Mouse (Mus musculus): ENCODE data around the gene Ccdc22. TPM values are rescaled to one million over a fixed set of nuclear protein-coding genes. Genes with fewer than 3 reads are reported as not detected.
A peak's percentile ranks its signal among the peaks of the same experiment; 100 is the strongest.

The Ccdc22 gene
- polyA plus RNA-seq, 3 experiments from 2014 or later, result 6.3 to 12.1 (median 8.4) TPM

GRCm38 (mm10) chrX:7573176-7574086 lies 31.9 kb downstream of the Ccdc22 start, which contains the start of gene Foxp3:
Gene Foxp3, plus strand, starts transcription at chrX:7573644.
- no peak for ATAC-seq

GRCm38 (mm10) chrX:7572466-7572865 lies 32.9 kb downstream of the Ccdc22 start:
- peak; percentile 33 for ATAC-seq

- ATAC-seq, result no peak
Measured at GRCm38 (mm10) chrX:7571565-7572136, 33.7 kb downstream of the Ccdc22 start.

GRCm38 (mm10) chrX:7570481-7571175 lies 34.7 kb downstream of the Ccdc22 start:
- peak; percentile 5 for ATAC-seq

- ATAC-seq, result peak; percentile 27
Measured at GRCm38 (mm10) chrX:7567491-7567890, 37.8 kb downstream of the Ccdc22 start.

- ATAC-seq, result peak; percentile 61
Measured at GRCm38 (mm10) chrX:7566352-7566751, 39.0 kb downstream of the Ccdc22 start.

GRCm38 (mm10) chrX:7563076-7563475 lies 42.2 kb downstream of the Ccdc22 start:
- ATAC-seq, result no peak

GRCm38 (mm10) chrX:7553474-7553873 lies 51.8 kb downstream of the Ccdc22 start:
- ATAC-seq, result no peak

Other genes with a start within 250 kb of the Ccdc22 start
- under 1 TPM in 2 of 3 experiments, not detected in 1; 0.25 to 0.51 TPM for gene Usp27x, start 229.7 kb downstream of the Ccdc22 start, polyA plus RNA-seq (2017; shearing (Covaris generic))
- 10 to 100 TPM; 17.9 to 43.3 (median 29.6) TPM for gene Foxp3, start 31.9 kb downstream of the Ccdc22 start, polyA plus RNA-seq (2017; shearing (Covaris generic))
- 1 to 10 TPM; 3.8 to 6.3 (median 5.2) TPM for gene Ppp1r3f, start 31.2 kb downstream of the Ccdc22 start, polyA plus RNA-seq (2017; shearing (Covaris generic))
- not detected for gene Cacna1f, start 1.6 kb upstream of the Ccdc22 start, polyA plus RNA-seq (2017; shearing (Covaris generic))
- gene Syp, start 33.0 kb upstream of the Ccdc22 start, polyA plus RNA-seq (2017; shearing (Covaris generic)), result 1 to 10 TPM; 1.8 to 7.0 (median 7.0) TPM
- 1 to 10 TPM; 4.6 to 8.3 (median 7.4) TPM for gene Prickle3, start 51.7 kb upstream of the Ccdc22 start, polyA plus RNA-seq (2017; shearing (Covaris generic))
- gene Plp2, start 65.9 kb upstream of the Ccdc22 start, polyA plus RNA-seq (2017; shearing (Covaris generic)), result 100 to 1,000 TPM; 140 to 192 (median 157) TPM
- not detected for gene Magix, start 75.7 kb upstream of the Ccdc22 start, polyA plus RNA-seq (2017; shearing (Covaris generic))
- gene Gpkow, start 91.6 kb upstream of the Ccdc22 start, polyA plus RNA-seq (2017; shearing (Covaris generic)), result 10 to 100 TPM; 48.0 to 54.7 (median 52.7) TPM
- 10 to 100 TPM; 39.0 to 53.6 (median 47.3) TPM for gene Wdr45, start 108.8 kb upstream of the Ccdc22 start, polyA plus RNA-seq (2017; shearing (Covaris generic))
- gene Gm45208, start 116.7 kb upstream of the Ccdc22 start, polyA plus RNA-seq (2017; shearing (Covaris generic)), result not detected
- 10 to 100 TPM; 33.2 to 42.0 (median 41.3) TPM for gene Praf2, start 122.9 kb upstream of the Ccdc22 start, polyA plus RNA-seq (2017; shearing (Covaris generic))
- gene Ccdc120, start 145.4 kb upstream of the Ccdc22 start, polyA plus RNA-seq (2017; shearing (Covaris generic)), result under 1 TPM in 1 of 3 experiments, not detected in 2; 0.59 TPM
- 10 to 100 TPM; 12.6 to 15.0 (median 12.9) TPM for gene Tfe3, start 157.0 kb upstream of the Ccdc22 start, polyA plus RNA-seq (2017; shearing (Covaris generic))
- 10 to 100 TPM; 46.3 to 91.0 (median 68.7) TPM for gene Gripap1, start 184.2 kb upstream of the Ccdc22 start, polyA plus RNA-seq (2017; shearing (Covaris generic))
- 1 to 10 TPM in 1 of 3 experiments, under 1 TPM in 2; 0.43 to 1.1 (median 0.50) TPM for gene Kcnd1, start 216.8 kb upstream of the Ccdc22 start, polyA plus RNA-seq (2017; shearing (Covaris generic))
- 10 to 100 TPM; 18.2 to 34.2 (median 24.7) TPM for gene Otud5, start 235.8 kb upstream of the Ccdc22 start, polyA plus RNA-seq (2017; shearing (Covaris generic))